Comparison of ENCODE assay signal across 12 mouse cellular contexts in the genomic region with DNA sequence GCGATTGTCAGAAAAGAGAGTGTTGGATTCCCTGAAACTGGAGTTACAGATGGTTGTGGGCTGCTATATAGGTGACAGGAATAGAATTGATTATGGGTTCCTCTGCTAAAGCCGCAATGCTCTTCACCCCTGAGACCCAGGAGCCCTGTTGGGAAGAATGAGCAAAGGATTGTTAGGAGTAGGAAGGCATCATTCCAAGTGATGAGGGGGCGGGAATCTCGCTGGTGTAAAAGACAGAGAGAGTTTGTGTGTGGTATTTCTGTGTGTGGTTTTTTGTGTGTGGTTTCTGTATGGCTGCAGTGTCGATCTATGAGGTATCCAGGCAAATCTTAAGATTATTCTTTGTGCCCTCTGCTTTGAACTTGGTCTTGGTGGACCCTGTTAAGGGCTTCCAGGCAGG. TPM values are rescaled to one million over a fixed set of nuclear protein-coding genes. Genes with fewer than 3 reads are reported as not detected.
DNase-seq lines count a peak whose midpoint lies in the region; ATAC-seq and TF ChIP-seq lines count a peak whose summit lies in the region.
"Had no signal": no experiment of that assay in that cellular context is flagged by ENCODE, and none has a peak within 500 bp of the region (broad histone marks: within the 10 kb centered on the region; RNA-seq: fewer than 3 reads in every experiment).

No protein-coding gene starts in this region.

- no peak overlapping the region for H3K9ac ChIP-seq in limb, embryonic 14.5 days (ENCODE audit: low read depth, low read length, severe bottlenecking)

- intact Hi-C loops in heart, postnatal 14 days (cut with DNase I): no loop called here

- DNase-seq in heart, adult 11 months: peak; percentile 36
- DNase-seq in heart, postnatal 14 days: no peak
- DNase-seq in right cerebral cortex, adult 18-20 months: peak; percentile 67
- DNase-seq in right cerebral cortex, postnatal 4 days: no peak
- no peak for DNase-seq in limb, embryonic 14.5 days (ENCODE audit: low spot score)
- no peak for DNase-seq in adrenal gland, adult 2 months
- DNase-seq in adipocyte (ENCODE audit: low spot score): no peak
- DNase-seq in urinary bladder, postnatal 10 days (ENCODE audit: low spot score): no peak
- DNase-seq: kidney, adult 11 months had no signal

- H3K27ac ChIP-seq in limb, embryonic 14.5 days (replicated peaks; ENCODE audit: low read depth, low read length): no peak overlapping the region

- no peak for TF ChIP-seq POLR2A in limb, embryonic 14.5 days (IDR thresholded peaks at IDR 0.05; ENCODE audit: borderline replicate concordance, extremely low read depth, insufficient read depth, insufficient read length)

- no peaks in the 10 kb centered on the region; the same call in none of the 2 replicates for H3K36me3 ChIP-seq in limb, embryonic 14.5 days (ENCODE audit: control insufficient read depth, insufficient read depth, low read length)
- H3K36me3 ChIP-seq: heart, embryonic 12.5 days had no signal

- no peak overlapping the region for H3K4me3 ChIP-seq in limb, embryonic 14.5 days (replicated peaks; ENCODE audit: low read length)

- no peak for ATAC-seq in limb, embryonic 14.5 days (ENCODE audit: low FRiP score, low read depth)

- no peaks in the 10 kb centered on the region for H3K27me3 ChIP-seq in limb, embryonic 14.5 days (ENCODE audit: control insufficient read depth, insufficient read depth, low read length)

- H3K4me1 ChIP-seq in limb, embryonic 14.5 days (ENCODE audit: control insufficient read depth, insufficient read depth, low read length): peaks cover 7% of the 10 kb centered on the region
- H3K4me1 ChIP-seq: heart, embryonic 12.5 days had no signal

- WGBS in limb, embryonic 14.5 days: 60% methylated on average over 5 of the region's 5 CpGs

- no peaks in the 10 kb centered on the region for H3K9me3 ChIP-seq in limb, embryonic 14.5 days (ENCODE audit: control insufficient read depth, low read length)
- H3K9me3 ChIP-seq: heart, embryonic 12.5 days had no signal

- H3K4me2 ChIP-seq in limb, embryonic 14.5 days (replicated peaks; ENCODE audit: low read depth, low read length, severe bottlenecking): 0 out of 2 replicates have a peak overlapping the region, but pooled peaks have one; percentile 71

RNA-seq across cellular contexts. Expression of a gene that starts 1.3 kb away (rescaled TPM):
- total RNA-seq in heart, postnatal 14 days (2021): not detected
- polyA plus RNA-seq in limb, embryonic 14.5 days (2012; rRNA removed): 1.8 and 2.5 TPM in 2 replicates
- 0.91 and 1.5 TPM in 2 replicates for polyA plus RNA-seq in limb, embryonic 14.5 days (2014; fragmentation: Nextera tagmentation; extraction: Ambion mirVana)
- total RNA-seq in adrenal gland, adult 2 months (2021): 1 to 10 TPM; 3.1 to 3.5 TPM
- polyA plus RNA-seq in adrenal gland, adult 2 months (2012; rRNA removed): 0.17 TPM in 1 of 2 replicates, not detected in the other
- polyA plus RNA-seq: erythroblast, embryonic 14.5 days had no signal

RNA-seq across cellular contexts. Expression of a gene that starts 32.1 kb away (rescaled TPM):
- total RNA-seq in heart, postnatal 14 days (2021): 100 to 1,000 TPM; 166 to 176 TPM
- 21.4 and 25.7 TPM in 2 replicates for polyA plus RNA-seq in limb, embryonic 14.5 days (2012; rRNA removed)
- 41.9 and 46.9 TPM in 2 replicates for polyA plus RNA-seq in limb, embryonic 14.5 days (2014; fragmentation: Nextera tagmentation; extraction: Ambion mirVana)
- 100 to 1,000 TPM; 132 to 194 TPM for total RNA-seq in adrenal gland, adult 2 months (2021)
- polyA plus RNA-seq in adrenal gland, adult 2 months (2012; rRNA removed): 55.6 and 63.9 TPM in 2 replicates

RNA-seq across cellular contexts. Expression of a gene that starts 42.2 kb away (rescaled TPM):
- 1 to 10 TPM; 4.9 to 5.0 TPM for total RNA-seq in heart, postnatal 14 days (2021)
- polyA plus RNA-seq in limb, embryonic 14.5 days (2012; rRNA removed): 12.8 and 19.2 TPM in 2 replicates
- 32.5 and 34.7 TPM in 2 replicates for polyA plus RNA-seq in limb, embryonic 14.5 days (2014; fragmentation: Nextera tagmentation; extraction: Ambion mirVana)
- total RNA-seq in adrenal gland, adult 2 months (2021): 10 to 100 TPM; 12.1 to 26.9 TPM
- polyA plus RNA-seq in adrenal gland, adult 2 months (2012; rRNA removed): 2.0 and 2.4 TPM in 2 replicates

RNA-seq across cellular contexts. Expression of a gene that starts 50.2 kb away (rescaled TPM):
- 10 to 100 TPM; 16.2 to 16.5 TPM for total RNA-seq in heart, postnatal 14 days (2021)
- polyA plus RNA-seq in limb, embryonic 14.5 days (2012; rRNA removed): 10.1 and 10.7 TPM in 2 replicates
- polyA plus RNA-seq in limb, embryonic 14.5 days (2014; fragmentation: Nextera tagmentation; extraction: Ambion mirVana): 18.3 and 20.8 TPM in 2 replicates
- total RNA-seq in adrenal gland, adult 2 months (2021): 10 to 100 TPM; 16.8 to 20.5 TPM
- 6.9 and 7.3 TPM in 2 replicates for polyA plus RNA-seq in adrenal gland, adult 2 months (2012; rRNA removed)

RNA-seq across cellular contexts. Expression of a gene that starts 58.3 kb away (rescaled TPM):
- total RNA-seq in heart, postnatal 14 days (2021): 1 to 10 TPM; 2.5 to 5.5 TPM
- polyA plus RNA-seq in limb, embryonic 14.5 days (2012; rRNA removed): 0.14 TPM in 1 of 2 replicates, not detected in the other
- polyA plus RNA-seq in limb, embryonic 14.5 days (2014; fragmentation: Nextera tagmentation; extraction: Ambion mirVana): 15.8 and 19.0 TPM in 2 replicates
- total RNA-seq in adrenal gland, adult 2 months (2021): 1 to 10 TPM in 1 of 2 experiments, not detected in 1; 2.9 TPM
- not detected in 2 replicates for polyA plus RNA-seq in adrenal gland, adult 2 months (2012; rRNA removed)
- polyA plus RNA-seq: erythroblast, embryonic 14.5 days; testis, adult 2 months had no signal

Comparison
In these comparisons a context has a peak if more than half of its experiments do, and no peak if none do; other contexts are left out.
1. DNase-seq: peak in heart, adult 11 months (single experiment) and right cerebral cortex, adult 18-20 months (single experiment); none in heart, postnatal 14 days (0 of 2), right cerebral cortex, postnatal 4 days (single experiment), limb, embryonic 14.5 days (single experiment), adrenal gland, adult 2 months (single experiment), adipocyte (single experiment) and urinary bladder, postnatal 10 days (single experiment).